Mouse (Mus musculus): ENCODE results near the gene Dnm3. TPM values are rescaled to one million over a fixed set of nuclear protein-coding genes. Genes with fewer than 3 reads are reported as not detected.

The Dnm3 gene
- polyA plus RNA-seq, 1 experiment from 2014 or later: 12.9 TPM

DNA sequence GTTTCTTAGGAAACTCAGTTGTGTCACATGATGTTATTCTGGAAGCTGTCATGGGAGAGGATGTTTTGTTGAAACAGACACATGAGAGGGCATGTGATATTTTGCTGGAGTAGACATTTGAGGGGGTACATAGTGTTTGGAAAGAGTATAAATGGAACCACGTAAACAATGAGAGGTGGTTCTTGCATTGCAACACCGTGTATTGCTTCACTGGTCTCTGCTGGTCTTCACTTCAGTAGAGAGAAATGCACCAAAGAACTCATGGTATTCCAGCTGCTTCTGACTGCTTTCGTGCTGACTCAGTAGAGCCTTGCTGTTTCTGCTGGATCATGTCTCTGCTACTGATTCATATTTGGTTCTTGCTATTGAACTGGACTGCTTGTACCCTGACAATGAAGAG lies 328.1 kb downstream of the Dnm3 start:
- Histone ChIP-seq H3K4me3 (ENCODE audit: low read depth, low read length) (no peak overlapping the region), H3K4me2 (ENCODE audit: low read depth) (no peak overlapping the region), H3K9me3 (ENCODE audit: control insufficient read depth, low read length) (no peaks in the 10 kb centered on the region), H3K27me3 (ENCODE audit: control insufficient read depth, insufficient read depth, low read length) (no peaks in the 10 kb centered on the region), H3K4me1 (ENCODE audit: control insufficient read depth, insufficient read depth, low read length) (no peaks in the 10 kb centered on the region), H3K9ac (ENCODE audit: low read length) (no peak overlapping the region), H3K36me3 (ENCODE audit: control insufficient read depth, insufficient read depth, low read length) (no peaks in the 10 kb centered on the region), H3K27ac (ENCODE audit: low read depth, low read length) (no peak overlapping the region)
- WGBS: 93% methylated on average over 3 of the region's 3 CpGs
- DNase-seq (ENCODE audit: low spot score) (no peak), ATAC-seq (ENCODE audit: insufficient read depth, low FRiP score, low TSS enrichment) (no peak)

- H3K4me3 ChIP-seq (ENCODE audit: low read depth, low read length): no peak overlapping the region
- ATAC-seq (ENCODE audit: insufficient read depth, low FRiP score, low TSS enrichment) (no peak), DNase-seq (ENCODE audit: low spot score) (no peak)
- 89% methylated on average over 3 of the region's 3 CpGs for WGBS
- no peaks in the 10 kb centered on the region for H3K9me3 ChIP-seq (ENCODE audit: control insufficient read depth, low read length)
- H3K9ac ChIP-seq (ENCODE audit: low read length): no peak overlapping the region
- no peak overlapping the region for H3K4me2 ChIP-seq (ENCODE audit: low read depth)
- no peaks in the 10 kb centered on the region for H3K27me3 ChIP-seq (ENCODE audit: control insufficient read depth, insufficient read depth, low read length)
- H3K27ac ChIP-seq (ENCODE audit: low read depth, low read length): no peak overlapping the region
- no peaks in the 10 kb centered on the region for H3K4me1 ChIP-seq (ENCODE audit: control insufficient read depth, insufficient read depth, low read length)
- H3K36me3 ChIP-seq (ENCODE audit: control insufficient read depth, insufficient read depth, low read length): no peaks in the 10 kb centered on the region
Observed at GRCm38 (mm10) chr1:162147554-162147953, 330.3 kb downstream of the Dnm3 start.

- Histone ChIP-seq H3K4me1 (ENCODE audit: control insufficient read depth, insufficient read depth, low read length) (no peaks in the 10 kb centered on the region), H3K4me3 (ENCODE audit: low read depth, low read length) (no peak overlapping the region), H3K36me3 (ENCODE audit: control insufficient read depth, insufficient read depth, low read length) (no peaks in the 10 kb centered on the region), H3K9me3 (ENCODE audit: control insufficient read depth, low read length) (no peaks in the 10 kb centered on the region), H3K27me3 (ENCODE audit: control insufficient read depth, insufficient read depth, low read length) (no peaks in the 10 kb centered on the region), H3K9ac (ENCODE audit: low read length) (no peak overlapping the region), H3K27ac (ENCODE audit: low read depth, low read length) (no peak overlapping the region), H3K4me2 (ENCODE audit: low read depth) (no peak overlapping the region)
- WGBS: 82% methylated on average over 5 of the region's 6 CpGs
- DNase-seq (ENCODE audit: low spot score) (no peak), ATAC-seq (ENCODE audit: insufficient read depth, low FRiP score, low TSS enrichment) (no peak)
Observed at GRCm38 (mm10) chr1:162145748-162146147, 332.1 kb downstream of the Dnm3 start.

- Histone ChIP-seq H3K4me1 (ENCODE audit: control insufficient read depth, insufficient read depth, low read length) (no peaks in the 10 kb centered on the region), H3K9ac (ENCODE audit: low read length) (no peak overlapping the region), H3K27me3 (ENCODE audit: control insufficient read depth, insufficient read depth, low read length) (no peaks in the 10 kb centered on the region), H3K4me3 (ENCODE audit: low read depth, low read length) (no peak overlapping the region), H3K4me2 (ENCODE audit: low read depth) (no peak overlapping the region), H3K9me3 (ENCODE audit: control insufficient read depth, low read length) (no peaks in the 10 kb centered on the region), H3K36me3 (ENCODE audit: control insufficient read depth, insufficient read depth, low read length) (no peaks in the 10 kb centered on the region), H3K27ac (ENCODE audit: low read depth, low read length) (no peak overlapping the region)
- ATAC-seq (ENCODE audit: insufficient read depth, low FRiP score, low TSS enrichment): no peak
- no CpG with 5 or more reads among the region's 1 CpGs for WGBS
- DNase-seq (ENCODE audit: low spot score): no peak
Observed at GRCm38 (mm10) chr1:162144992-162145391, 332.8 kb downstream of the Dnm3 start.

DNA sequence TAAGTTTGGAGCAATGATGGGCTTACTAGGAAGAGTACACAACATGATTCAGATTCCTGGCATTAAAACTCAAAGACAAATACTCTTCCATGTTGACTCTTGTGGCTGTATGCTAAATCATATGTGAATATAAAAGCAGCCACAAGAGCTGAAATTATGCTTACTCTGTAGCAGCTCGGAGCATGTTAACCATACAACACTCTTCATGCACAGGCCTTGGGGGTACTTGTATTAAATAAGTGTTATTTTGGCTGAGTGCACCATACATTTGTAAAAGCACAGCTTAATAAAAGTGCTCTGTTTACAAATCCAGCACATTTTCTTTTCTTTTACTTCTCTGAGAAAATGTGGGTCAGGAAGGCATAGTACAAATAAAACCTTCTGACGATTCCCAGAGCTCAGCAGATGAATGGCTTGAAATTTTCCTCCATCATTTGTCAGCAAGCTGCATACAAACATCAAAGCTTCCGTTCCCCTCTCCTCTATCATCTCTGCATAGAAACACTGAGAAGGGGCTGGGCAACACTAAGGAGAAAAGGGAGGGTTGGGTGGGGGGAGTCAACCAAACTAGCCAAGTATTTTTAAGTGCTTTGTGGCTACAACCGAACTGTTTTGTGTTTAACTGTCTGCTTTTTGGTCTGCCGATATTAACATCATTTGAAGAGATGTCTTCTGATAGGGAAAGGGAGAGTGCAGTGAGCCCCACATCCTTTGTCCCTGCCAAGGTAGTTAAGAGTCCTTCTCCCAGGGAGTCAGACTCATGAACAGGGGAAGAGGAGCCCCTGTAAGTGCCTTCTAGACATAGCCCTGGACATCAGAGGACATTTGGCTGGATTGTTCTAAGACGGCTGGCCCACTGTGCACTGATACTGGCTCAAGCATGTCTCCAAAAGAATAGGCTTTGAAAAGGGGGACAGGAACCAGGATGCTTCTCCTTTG lies 333.6 kb downstream of the Dnm3 start:
- Histone ChIP-seq H3K36me3 (ENCODE audit: control insufficient read depth, insufficient read depth, low read length) (no peaks in the 10 kb centered on the region), H3K27me3 (ENCODE audit: control insufficient read depth, insufficient read depth, low read length) (no peaks in the 10 kb centered on the region), H3K4me2 (ENCODE audit: low read depth) (no peak overlapping the region), H3K4me3 (ENCODE audit: low read depth, low read length) (no peak overlapping the region), H3K9me3 (ENCODE audit: control insufficient read depth, low read length) (no peaks in the 10 kb centered on the region), H3K27ac (ENCODE audit: low read depth, low read length) (no peak overlapping the region), H3K9ac (ENCODE audit: low read length) (no peak overlapping the region), H3K4me1 (ENCODE audit: control insufficient read depth, insufficient read depth, low read length) (no peaks in the 10 kb centered on the region)
- ATAC-seq (ENCODE audit: insufficient read depth, low FRiP score, low TSS enrichment) (no peak), DNase-seq (ENCODE audit: low spot score) (no peak)
- 62% methylated on average over 6 of the region's 6 CpGs for WGBS

- Histone ChIP-seq H3K9me3 (ENCODE audit: control insufficient read depth, low read length) (no peaks in the 10 kb centered on the region), H3K27ac (ENCODE audit: low read depth, low read length) (no peak overlapping the region), H3K9ac (ENCODE audit: low read length) (no peak overlapping the region), H3K4me1 (ENCODE audit: control insufficient read depth, insufficient read depth, low read length) (no peaks in the 10 kb centered on the region), H3K4me2 (ENCODE audit: low read depth) (no peak overlapping the region), H3K4me3 (ENCODE audit: low read depth, low read length) (no peak overlapping the region), H3K36me3 (ENCODE audit: control insufficient read depth, insufficient read depth, low read length) (no peaks in the 10 kb centered on the region), H3K27me3 (ENCODE audit: control insufficient read depth, insufficient read depth, low read length) (no peaks in the 10 kb centered on the region)
- ATAC-seq (ENCODE audit: insufficient read depth, low FRiP score, low TSS enrichment) (no peak), DNase-seq (ENCODE audit: low spot score) (no peak)
- WGBS: 92% methylated on average over 7 of the region's 7 CpGs
Observed at GRCm38 (mm10) chr1:162142285-162142684, 335.5 kb downstream of the Dnm3 start.

DNA sequence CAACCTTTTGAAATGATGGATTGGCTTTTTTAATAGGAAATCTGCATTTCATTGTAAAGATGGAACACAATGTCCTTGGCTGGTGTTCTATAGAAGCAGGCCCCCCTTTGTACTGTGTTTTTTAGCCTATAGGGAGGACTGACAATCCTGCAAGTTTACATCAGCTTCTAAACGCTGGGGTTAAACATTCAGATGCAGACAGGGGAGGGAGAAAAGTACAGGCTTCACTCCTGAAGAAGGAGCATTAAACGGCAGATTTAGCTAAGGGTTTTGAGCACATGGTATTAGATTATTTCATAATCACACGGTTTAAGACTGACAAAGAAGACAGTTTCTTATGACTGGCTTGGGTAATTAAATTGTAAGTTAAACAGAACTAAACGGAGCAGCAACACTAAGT lies 341.5 kb downstream of the Dnm3 start:
- no peaks in the 10 kb centered on the region for H3K9me3 ChIP-seq (ENCODE audit: control insufficient read depth, low read length)
- ATAC-seq (ENCODE audit: insufficient read depth, low FRiP score, low TSS enrichment) (no peak), DNase-seq (ENCODE audit: low spot score) (no peak)
- WGBS: 64% methylated on average over 4 of the region's 4 CpGs
- H3K27me3 ChIP-seq (ENCODE audit: control insufficient read depth, insufficient read depth, low read length): no peaks in the 10 kb centered on the region
- no peak overlapping the region for H3K9ac ChIP-seq (ENCODE audit: low read length)
- H3K4me1 ChIP-seq (ENCODE audit: control insufficient read depth, insufficient read depth, low read length): no peaks in the 10 kb centered on the region
- H3K27ac ChIP-seq (ENCODE audit: low read depth, low read length): no peak overlapping the region
- H3K36me3 ChIP-seq (ENCODE audit: control insufficient read depth, insufficient read depth, low read length): no peaks in the 10 kb centered on the region
- no peak overlapping the region for H3K4me2 ChIP-seq (ENCODE audit: low read depth)
- no peak overlapping the region for H3K4me3 ChIP-seq (ENCODE audit: low read depth, low read length)

GRCm38 (mm10) chr1:162135451-162136213 lies 342.2 kb downstream of the Dnm3 start:
- WGBS: 77% methylated on average over 11 of the region's 11 CpGs
- H3K9me3 ChIP-seq (ENCODE audit: control insufficient read depth, low read length): no peaks in the 10 kb centered on the region
- no peak overlapping the region for H3K27ac ChIP-seq (ENCODE audit: low read depth, low read length)

More at GRCm38 (mm10) chr1:162135451-162136213, 342.2 kb downstream of the Dnm3 start:
- DNase-seq (ENCODE audit: low spot score) (no peak), ATAC-seq (ENCODE audit: insufficient read depth, low FRiP score, low TSS enrichment) (no peak; the same call in 1 of the 2 replicates)
- Histone ChIP-seq H3K36me3 (ENCODE audit: control insufficient read depth, insufficient read depth, low read length) (no peaks in the 10 kb centered on the region), H3K4me1 (ENCODE audit: control insufficient read depth, insufficient read depth, low read length) (no peaks in the 10 kb centered on the region), H3K4me3 (ENCODE audit: low read depth, low read length) (no peak overlapping the region), H3K4me2 (ENCODE audit: low read depth) (no peak overlapping the region), H3K27me3 (ENCODE audit: control insufficient read depth, insufficient read depth, low read length) (no peaks in the 10 kb centered on the region), H3K9ac (ENCODE audit: low read length) (no peak overlapping the region)
